Mouse (Mus musculus): ENCODE measurements around the gene C1d. TPM values are rescaled to one million over a fixed set of nuclear protein-coding genes. Genes with fewer than 3 reads are reported as not detected.

The C1d gene
- total and polyA plus RNA-seq, 3 experiments = 35.2 to 69.2 TPM; not detected in 1

DNA sequence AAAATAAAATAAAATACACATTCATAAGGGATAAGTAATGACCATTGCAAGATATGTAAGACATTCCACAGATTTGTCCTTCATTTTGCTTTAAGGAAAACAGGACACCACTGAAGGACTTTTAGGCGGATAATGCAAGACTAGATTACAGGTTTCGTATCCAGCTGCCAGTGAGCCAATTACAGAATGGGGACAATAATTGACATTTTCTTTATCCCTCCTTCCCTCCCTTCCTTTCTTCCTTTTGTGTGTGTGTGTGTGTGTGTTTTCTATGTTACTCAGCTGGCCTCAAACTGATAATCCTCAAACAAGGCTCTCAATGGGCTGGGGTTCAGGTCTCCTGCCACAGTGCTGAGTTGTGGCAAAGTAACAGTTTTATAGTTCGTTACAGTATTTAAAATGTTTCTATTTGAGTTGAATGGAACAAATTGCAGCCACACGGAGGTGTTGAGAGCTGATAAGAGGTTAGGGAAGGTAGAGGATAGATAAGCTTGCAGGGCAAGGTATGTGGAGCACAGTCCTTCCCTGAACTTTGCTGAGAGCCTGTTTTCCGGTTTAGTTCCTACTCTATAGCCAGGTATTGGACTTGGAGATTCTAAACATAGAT is 44.4 kb upstream of the C1d start:
- peaks cover 6 to 21% of the 10 kb centered on the region in 2 experiments for H3K36me3 ChIP-seq (ENCODE audit: control insufficient read depth in 1 of 2, insufficient read depth in 2 of 2, low read length in 2 of 2)
- H3K4me1 ChIP-seq (ENCODE audit: control insufficient read depth in 1 of 2, insufficient read depth in 2 of 2, low read length in 2 of 2) = peaks cover 13 to 14% of the 10 kb centered on the region in 2 experiments
- peak overlapping the region; percentile 81 to 87 for H3K4me3 ChIP-seq (ENCODE audit: control insufficient read depth in 1 of 2, insufficient read depth in 1 of 2, low read depth in 2 of 2, low read length in 2 of 2)
- peak overlapping the region; percentile 83 for H3K27ac ChIP-seq (ENCODE audit: control insufficient read depth, low read depth, low read length)
- no peaks in the 10 kb centered on the region for H3K9me3 ChIP-seq (replicated peaks; ENCODE audit: insufficient read depth, low read length)
- peaks cover 29% of the 10 kb centered on the region for H3K79me2 ChIP-seq (ENCODE audit: control insufficient read depth, insufficient read depth, low read length, poor library complexity)
- TF ChIP-seq CTCF (IDR thresholded peaks at IDR 0.05 in 2 of 3, conservative IDR thresholded peaks at IDR 0.05 in 1 of 3; ENCODE audit: control insufficient read depth in 1 of 3, insufficient read depth in 1 of 3, low read depth in 2 of 3, low read length in 3 of 3, poor library complexity in 1 of 3, severe bottlenecking in 1 of 3) = no peak
- 0 out of 2 replicates have a peak, but pooled peaks have one; percentile 27 for TF ChIP-seq ZKSCAN1 (IDR thresholded peaks at IDR 0.05; ENCODE audit: low read depth, low read length)
- TF ChIP-seq USF2 (IDR thresholded peaks at IDR 0.05; ENCODE audit: borderline replicate concordance in 1 of 2, insufficient read depth in 1 of 2, low read depth in 1 of 2, low read length in 2 of 2) = no peak
- 0 out of 2 replicates have a peak, but pooled peaks have one; percentile 26 for TF ChIP-seq HCFC1 (IDR thresholded peaks at IDR 0.05; ENCODE audit: low read depth, low read length)
- TF ChIP-seq MEF2A (IDR thresholded peaks at IDR 0.05; ENCODE audit: extremely low read depth, insufficient replicate concordance, low read depth, low read length, poor library complexity, severe bottlenecking) = peak; percentile 73; the same call in 1 of the 2 replicates
- 0 out of 2 replicates have a peak, but pooled peaks have one; percentile 39 for TF ChIP-seq ZMIZ1 (IDR thresholded peaks at IDR 0.05; ENCODE audit: low read depth, low read length)
- TF ChIP-seq MXI1 (IDR thresholded peaks at IDR 0.05; ENCODE audit: low read depth, low read length) = no peak
- TF ChIP-seq JUND (IDR thresholded peaks at IDR 0.05; ENCODE audit: low read depth, low read length) = peak; percentile 67; the same call in 1 of the 2 replicates
- peak; percentile 34; the same call in 1 of the 2 replicates for TF ChIP-seq KAT2A (conservative IDR thresholded peaks at IDR 0.05; ENCODE audit: low read depth, low read length)
- peak; percentile 59; the same call in 1 of the 2 replicates for TF ChIP-seq BHLHE40 (IDR thresholded peaks at IDR 0.05; ENCODE audit: borderline replicate concordance, low read depth, low read length)
- TF ChIP-seq MAFK (IDR thresholded peaks at IDR 0.05; ENCODE audit: borderline replicate concordance, low read depth, low read length) = peak; percentile 68
- peak; percentile 73; the same call in 1 of the 2 replicates for TF ChIP-seq CHD1 (IDR thresholded peaks at IDR 0.05; ENCODE audit: low read depth, low read length)
- TF ChIP-seq GABPA (IDR thresholded peaks at IDR 0.05; ENCODE audit: low read depth, low read length) = 0 out of 2 replicates have a peak, but pooled peaks have one; percentile 26
- peak; percentile 79 for TF ChIP-seq TAL1 (IDR thresholded peaks at IDR 0.05; ENCODE audit: low read length)
- peak; percentile 85 for TF ChIP-seq MYB (IDR thresholded peaks at IDR 0.05; ENCODE audit: low read depth, low read length)
- no peak for TF ChIP-seq ZC3H11A (IDR thresholded peaks at IDR 0.05; ENCODE audit: low read depth, low read length)
- peak; percentile 95 for TF ChIP-seq GATA1 (IDR thresholded peaks at IDR 0.05; ENCODE audit: low read depth, low read length)
- TF ChIP-seq ZNF384 (IDR thresholded peaks at IDR 0.05; ENCODE audit: low read depth, low read length) = peak; percentile 32; the same call in 1 of the 2 replicates
- peak; percentile 27 for TF ChIP-seq SMC3 (IDR thresholded peaks at IDR 0.05; ENCODE audit: low read depth, low read length)
- peak; percentile 93 to 94 for TF ChIP-seq EP300 (IDR thresholded peaks at IDR 0.05; ENCODE audit: low read depth in 1 of 2, low read length in 2 of 2)
- peak in 1 of 2 experiments; percentile 19; a peak in 1 of 4 replicates for TF ChIP-seq POLR2A (IDR thresholded peaks at IDR 0.05; ENCODE audit: control insufficient read depth in 1 of 2, insufficient read depth in 1 of 2, low read depth in 1 of 2, low read length in 2 of 2, poor library complexity in 1 of 2)
- TF ChIP-seq RCOR1 (IDR thresholded peaks at IDR 0.05; ENCODE audit: low read depth, low read length) = peak; percentile 76
- no peak for TF ChIP-seq CHD2 (IDR thresholded peaks at IDR 0.05; ENCODE audit: low read length)
- peak; percentile 84 for TF ChIP-seq ETS1 (IDR thresholded peaks at IDR 0.05; ENCODE audit: low read depth, low read length)
- no peak for TF ChIP-seq POLR2AphosphoS5 (IDR thresholded peaks at IDR 0.05; ENCODE audit: borderline replicate concordance, low read depth, low read length)
- peak; percentile 62 for TF ChIP-seq TBP (IDR thresholded peaks at IDR 0.05; ENCODE audit: low read depth, low read length)
- 0 out of 2 replicates have a peak, but pooled peaks have one; percentile 32 for TF ChIP-seq E2F4 (IDR thresholded peaks at IDR 0.05; ENCODE audit: borderline replicate concordance, low read depth, low read length)
- TF ChIP-seq UBTF (IDR thresholded peaks at IDR 0.05; ENCODE audit: borderline replicate concordance, insufficient read depth, low read depth, low read length) = no peak
- peak; percentile 50; the same call in 1 of the 2 replicates for TF ChIP-seq MYC (IDR thresholded peaks at IDR 0.05; ENCODE audit: low read depth, low read length)
- TF ChIP-seq MAX (IDR thresholded peaks at IDR 0.05; ENCODE audit: low read length) = no peak
- peak; percentile 89 for TF ChIP-seq TCF12 (IDR thresholded peaks at IDR 0.05; ENCODE audit: low read depth, low read length)
- TF ChIP-seq POLR2AphosphoS2 (IDR thresholded peaks at IDR 0.05; ENCODE audit: low read length) = no peak
- TF ChIP-seq NELFE (IDR thresholded peaks at IDR 0.05; ENCODE audit: low read depth, low read length) = peak; percentile 48
- no peaks in the 10 kb centered on the region for H3K27me3 ChIP-seq (ENCODE audit: control insufficient read depth in 1 of 2, insufficient read depth in 2 of 2, low read length in 2 of 2)
- H3K9ac ChIP-seq (ENCODE audit: control insufficient read depth, low read depth, low read length, poor library complexity, severe bottlenecking) = peak overlapping the region; percentile 84
- peak; percentile 82 for DNase-seq (ENCODE audit: low read depth, low spot score)
